Comparison of ENCODE assay signal across 23 mouse cellular contexts in genomic region chr9:118841907-118842432, GRCm38 (mm10).
DNase-seq lines count a peak whose midpoint lies in the region; ATAC-seq and TF ChIP-seq lines count a peak whose summit lies in the region.
"Had no signal": no experiment of that assay in that cellular context is flagged by ENCODE, and none has a peak within 500 bp of the region (broad histone marks: within the 10 kb centered on the region; RNA-seq: fewer than 3 reads in every experiment).

No protein-coding gene starts in this region.

- no peak overlapping the region for H3K9ac ChIP-seq in lung, embryonic 15.5 days
- no peak overlapping the region for H3K9ac ChIP-seq in embryonic facial prominence, embryonic 12.5 days
- H3K9ac ChIP-seq: forebrain, embryonic 15.5 days; midbrain, embryonic 15.5 days; neural tube, embryonic 12.5 days had no signal

- TF ChIP-seq POLR2A in kidney, adult 2 months (IDR thresholded peaks at IDR 0.05; ENCODE audit: low read depth, low read length), result no peak
- no peak for TF ChIP-seq POLR2A in lung, adult 2 months (IDR thresholded peaks at IDR 0.05; ENCODE audit: borderline replicate concordance, extremely low read depth, low read depth, low read length)

- no peak overlapping the region for H3K4me3 ChIP-seq in kidney, adult 2 months (ENCODE audit: insufficient read depth, low read depth, low read length)
- H3K4me3 ChIP-seq in lung, embryonic 15.5 days, result no peak overlapping the region
- no peak overlapping the region for H3K4me3 ChIP-seq in lung, adult 2 months (replicated peaks; ENCODE audit: extremely low read depth, low read depth, low read length)
- H3K4me3 ChIP-seq in embryonic facial prominence, embryonic 12.5 days, result no peak overlapping the region
- no peak overlapping the region for H3K4me3 ChIP-seq in limb, embryonic 10.5 days
- H3K4me3 ChIP-seq: forebrain, embryonic 15.5 days; left cerebral cortex, adult 2 months; midbrain, embryonic 15.5 days; neural tube, embryonic 12.5 days had no signal

- WGBS in kidney, adult 2 months, result 63% methylated on average over 7 of the region's 7 CpGs
- WGBS in lung, embryonic 15.5 days, result 56% methylated on average over 7 of the region's 7 CpGs
- WGBS in lung, adult 2 months, result 82% methylated on average over 7 of the region's 7 CpGs
- WGBS in embryonic facial prominence, embryonic 12.5 days, result 56% methylated on average over 7 of the region's 7 CpGs
- 65% methylated on average over 7 of the region's 7 CpGs for WGBS in limb, embryonic 10.5 days

- peak; percentile 11 for DNase-seq in kidney, adult 2 months
- DNase-seq in kidney, adult 8-10 months, result no peak
- no peak for DNase-seq in lung, adult 2 months
- no peak for DNase-seq in limb, embryonic 10.5 days (ENCODE audit: low spot score)
- DNase-seq in thymus, postnatal 4 days, result no peak
- DNase-seq in cerebellum, adult 18-20 months, result no peak
- DNase-seq: adrenal gland, adult 8-10 months; B cell, adult 2 months; cerebellum, postnatal 10 days; gastrocnemius, postnatal 14 days; heart, adult 11 months; left cerebral cortex, postnatal 4 days; right cerebral cortex, postnatal 25 days; spleen, adult 18-20 months had no signal

- H3K27me3 ChIP-seq in kidney, adult 2 months (replicated peaks; ENCODE audit: control insufficient read depth, insufficient read depth, low read length), result no peaks in the 10 kb centered on the region
- H3K27me3 ChIP-seq in lung, embryonic 15.5 days, result no peaks in the 10 kb centered on the region
- no peaks in the 10 kb centered on the region for H3K27me3 ChIP-seq in embryonic facial prominence, embryonic 12.5 days
- no peaks in the 10 kb centered on the region for H3K27me3 ChIP-seq in limb, embryonic 10.5 days (ENCODE audit: low read depth, poor library complexity, severe bottlenecking)
- H3K27me3 ChIP-seq: forebrain, embryonic 15.5 days; midbrain, embryonic 15.5 days; neural tube, embryonic 12.5 days had no signal

- ATAC-seq in lung, embryonic 15.5 days (ENCODE audit: borderline replicate concordance, extremely low read depth, low FRiP score, low TSS enrichment), result no peak
- no peak for ATAC-seq in embryonic facial prominence, embryonic 12.5 days (ENCODE audit: insufficient number of reproducible peaks, insufficient read depth, low FRiP score, low TSS enrichment)
- ATAC-seq: forebrain, embryonic 15.5 days; midbrain, embryonic 15.5 days had no signal

- H3K9me3 ChIP-seq in lung, embryonic 15.5 days, result no peaks in the 10 kb centered on the region
- no peaks in the 10 kb centered on the region for H3K9me3 ChIP-seq in embryonic facial prominence, embryonic 12.5 days
- H3K9me3 ChIP-seq in limb, embryonic 10.5 days (replicated peaks), result no peaks in the 10 kb centered on the region
- H3K9me3 ChIP-seq: forebrain, embryonic 15.5 days; midbrain, embryonic 15.5 days had no signal

- TF ChIP-seq CTCF in kidney, adult 2 months (conservative IDR thresholded peaks at IDR 0.05; ENCODE audit: insufficient read depth, insufficient read length, low read depth, low read length), result no peak
- TF ChIP-seq CTCF in lung, adult 2 months (IDR thresholded peaks at IDR 0.05; ENCODE audit: insufficient read depth, low read length), result no peak

- H3K4me2 ChIP-seq in lung, embryonic 15.5 days, result no peak overlapping the region
- no peak overlapping the region for H3K4me2 ChIP-seq in embryonic facial prominence, embryonic 12.5 days (replicated peaks)
- H3K4me2 ChIP-seq: forebrain, embryonic 15.5 days; heart, embryonic 11.5 days; midbrain, embryonic 15.5 days; neural tube, embryonic 12.5 days had no signal

- H3K27ac ChIP-seq in kidney, adult 2 months (ENCODE audit: insufficient read depth, low read depth, low read length), result no peak overlapping the region
- 0 out of 2 replicates have a peak overlapping the region, but pooled peaks have one; percentile 19 for H3K27ac ChIP-seq in lung, embryonic 15.5 days
- peak overlapping the region; percentile 51; the same call in 1 of the 2 replicates for H3K27ac ChIP-seq in embryonic facial prominence, embryonic 12.5 days
- H3K27ac ChIP-seq in limb, embryonic 10.5 days, result peak overlapping the region; percentile 7; the same call in 1 of the 2 replicates
- H3K27ac ChIP-seq: forebrain, embryonic 15.5 days; left cerebral cortex, adult 2 months; macrophage; midbrain, embryonic 15.5 days; neural tube, embryonic 12.5 days had no signal

- H3K4me1 ChIP-seq in kidney, adult 2 months (ENCODE audit: control insufficient read depth, insufficient read depth, low read length), result no peaks in the 10 kb centered on the region
- H3K4me1 ChIP-seq in lung, embryonic 15.5 days, result peaks cover 27% of the 10 kb centered on the region
- H3K4me1 ChIP-seq in lung, adult 2 months (ENCODE audit: control insufficient read depth, insufficient read depth, low read length), result 0 out of 2 replicates have a peak, but pooled peaks cover 3% of the 10 kb centered on the region
- peaks cover 11% of the 10 kb centered on the region for H3K4me1 ChIP-seq in embryonic facial prominence, embryonic 12.5 days
- H3K4me1 ChIP-seq in limb, embryonic 10.5 days, result peaks cover 47% of the 10 kb centered on the region
- H3K4me1 ChIP-seq: forebrain, embryonic 15.5 days; midbrain, embryonic 15.5 days; neural tube, embryonic 12.5 days had no signal

- H3K36me3 ChIP-seq in kidney, adult 2 months (ENCODE audit: control insufficient read depth, insufficient read depth, low read length), result no peaks in the 10 kb centered on the region
- no peaks in the 10 kb centered on the region for H3K36me3 ChIP-seq in lung, embryonic 15.5 days
- H3K36me3 ChIP-seq in embryonic facial prominence, embryonic 12.5 days, result 0 out of 2 replicates have a peak, but pooled peaks cover 5% of the 10 kb centered on the region
- peaks cover 20% of the 10 kb centered on the region for H3K36me3 ChIP-seq in limb, embryonic 10.5 days
- H3K36me3 ChIP-seq: forebrain, embryonic 15.5 days; G1E; midbrain, embryonic 15.5 days; neural tube, embryonic 12.5 days had no signal
